Mouse (Mus musculus): ENCODE measurements around the gene Vcpkmt.
A peak's percentile ranks its signal among the peaks of the same experiment; 100 is the strongest.
"Not testable (repeated sequence)": the region's sequence is repeated elsewhere in the genome, so short reads cannot be mapped to it uniquely, and the experiment has no call there.

Gene Vcpkmt

GRCm38 (mm10) chr12:69582613-69583269 is at the start of gene Vcpkmt:
Gene Vcpkmt (minus strand): TSS chr12:69583028.
- peak; percentile 97 for DNase-seq (ENCODE audit: low read depth, low spot score)

- DNase-seq (ENCODE audit: low read depth, low spot score): not testable (repeated sequence)
These were observed 35.8 kb upstream of the Vcpkmt start for GRCm38 (mm10) chr12:69618590-69618989.

DNA sequence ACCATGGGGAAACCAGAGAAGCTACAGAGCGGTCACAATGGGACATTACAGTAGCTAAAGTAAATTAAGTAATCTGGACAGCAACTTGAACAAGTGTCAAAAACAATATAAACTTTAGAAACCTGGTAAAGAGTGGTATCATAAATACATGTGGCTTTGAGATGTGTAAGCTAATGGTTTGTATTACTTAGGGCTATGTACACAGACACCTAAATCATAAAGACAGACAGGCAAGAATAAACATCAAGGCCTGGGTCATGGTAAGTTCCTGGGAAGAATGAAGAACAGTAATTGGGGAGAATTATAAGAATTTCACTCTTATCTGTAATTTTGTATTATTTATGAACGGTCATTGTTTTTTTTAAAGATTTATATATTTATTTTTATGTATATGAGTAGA is 21.5 kb upstream of the Vcpkmt start:
- no peak for DNase-seq (ENCODE audit: low read depth, low spot score)

DNA sequence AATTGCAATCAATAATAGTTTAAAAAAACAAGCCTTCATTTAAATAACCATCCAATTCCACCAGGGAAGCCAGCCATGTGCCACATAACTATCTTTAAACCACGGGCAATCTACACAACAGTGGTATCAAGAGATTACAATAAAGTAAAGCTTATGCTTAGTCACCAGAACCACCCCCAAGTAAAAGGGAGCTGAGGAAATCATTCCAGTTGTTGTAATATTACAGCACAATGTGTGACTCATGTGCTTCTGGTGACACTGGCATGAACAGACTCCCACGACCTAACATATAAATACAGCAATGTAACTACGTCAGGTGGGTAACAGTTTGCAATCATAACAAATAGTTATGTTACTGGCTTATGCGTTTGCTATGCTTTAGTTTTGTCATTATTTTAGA is 14.6 kb upstream of the Vcpkmt start:
- no peak for DNase-seq (ENCODE audit: low read depth, low spot score)

GRCm38 (mm10) chr12:69593130-69593529 is 10.3 kb upstream of the Vcpkmt start:
- no peak for DNase-seq (ENCODE audit: low read depth, low spot score)

DNA sequence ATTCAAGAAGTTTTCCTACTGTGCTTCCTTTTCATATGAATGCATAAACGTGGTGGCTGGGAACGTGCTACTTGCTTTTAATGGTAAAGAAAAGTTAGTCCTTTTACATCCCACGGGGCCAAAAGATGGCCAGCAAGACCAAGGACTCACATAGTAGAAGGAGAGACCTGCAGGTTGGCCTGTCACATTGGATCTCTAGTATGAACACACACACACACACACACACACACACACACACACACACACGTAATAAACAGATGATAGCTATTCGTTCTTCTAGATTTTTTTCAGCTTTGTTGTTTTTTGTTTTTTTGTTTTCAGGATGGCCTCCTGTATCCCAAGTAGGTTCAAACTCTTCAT is 422 bp upstream of the Vcpkmt start:
- DNase-seq (ENCODE audit: low read depth, low spot score): no peak

GRCm38 (mm10) chr12:69582216-69582612 is 614 bp downstream of the Vcpkmt start:
- DNase-seq (ENCODE audit: low read depth, low spot score): no peak

DNA sequence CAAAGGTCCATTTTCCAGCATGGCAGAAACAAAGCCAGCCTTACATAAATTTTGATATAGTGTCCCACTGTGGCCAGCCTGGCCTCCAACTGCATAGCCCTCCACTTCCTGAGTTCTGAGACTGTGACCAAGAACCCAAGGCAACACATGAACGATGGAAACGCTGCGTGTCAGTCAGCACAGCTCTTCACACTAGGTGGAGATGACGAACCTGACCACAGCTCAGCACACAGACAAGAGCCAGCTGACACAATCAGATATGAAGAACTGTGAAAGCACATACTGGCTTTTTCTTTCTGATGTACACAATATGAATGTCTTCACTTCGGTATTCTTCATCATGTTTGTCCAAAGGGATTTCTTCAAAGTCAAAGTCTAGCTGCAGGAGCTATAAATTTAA is 3.2 kb downstream of the Vcpkmt start:
- DNase-seq (ENCODE audit: low read depth, low spot score): no peak

DNA sequence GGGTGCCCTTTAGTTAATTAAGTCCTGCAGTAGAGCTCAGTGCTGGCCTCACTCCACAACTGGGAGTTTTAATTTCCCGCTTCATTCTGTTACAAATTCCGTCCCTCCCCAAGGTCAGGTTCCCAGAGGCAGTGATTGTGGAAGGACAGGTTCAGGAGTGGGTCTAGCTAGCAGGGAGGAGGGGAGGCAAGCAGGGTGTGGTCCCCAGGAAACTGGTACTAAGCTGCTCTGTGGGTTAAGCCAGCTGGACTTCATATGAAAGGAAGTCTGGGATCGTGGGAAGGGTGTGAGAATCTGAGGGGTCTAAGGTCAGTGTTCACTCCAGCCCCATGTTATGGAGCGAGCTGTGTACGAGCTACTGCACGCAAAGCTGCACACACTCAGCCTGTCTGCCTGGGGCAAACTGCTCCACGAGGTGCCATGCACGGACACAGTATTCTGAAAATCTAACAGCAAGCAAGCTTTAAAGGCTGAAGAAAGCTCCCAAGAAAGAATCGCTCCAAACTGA is 6.7 kb downstream of the Vcpkmt start:
- peak; percentile 43 for DNase-seq (ENCODE audit: low read depth, low spot score)

DNA sequence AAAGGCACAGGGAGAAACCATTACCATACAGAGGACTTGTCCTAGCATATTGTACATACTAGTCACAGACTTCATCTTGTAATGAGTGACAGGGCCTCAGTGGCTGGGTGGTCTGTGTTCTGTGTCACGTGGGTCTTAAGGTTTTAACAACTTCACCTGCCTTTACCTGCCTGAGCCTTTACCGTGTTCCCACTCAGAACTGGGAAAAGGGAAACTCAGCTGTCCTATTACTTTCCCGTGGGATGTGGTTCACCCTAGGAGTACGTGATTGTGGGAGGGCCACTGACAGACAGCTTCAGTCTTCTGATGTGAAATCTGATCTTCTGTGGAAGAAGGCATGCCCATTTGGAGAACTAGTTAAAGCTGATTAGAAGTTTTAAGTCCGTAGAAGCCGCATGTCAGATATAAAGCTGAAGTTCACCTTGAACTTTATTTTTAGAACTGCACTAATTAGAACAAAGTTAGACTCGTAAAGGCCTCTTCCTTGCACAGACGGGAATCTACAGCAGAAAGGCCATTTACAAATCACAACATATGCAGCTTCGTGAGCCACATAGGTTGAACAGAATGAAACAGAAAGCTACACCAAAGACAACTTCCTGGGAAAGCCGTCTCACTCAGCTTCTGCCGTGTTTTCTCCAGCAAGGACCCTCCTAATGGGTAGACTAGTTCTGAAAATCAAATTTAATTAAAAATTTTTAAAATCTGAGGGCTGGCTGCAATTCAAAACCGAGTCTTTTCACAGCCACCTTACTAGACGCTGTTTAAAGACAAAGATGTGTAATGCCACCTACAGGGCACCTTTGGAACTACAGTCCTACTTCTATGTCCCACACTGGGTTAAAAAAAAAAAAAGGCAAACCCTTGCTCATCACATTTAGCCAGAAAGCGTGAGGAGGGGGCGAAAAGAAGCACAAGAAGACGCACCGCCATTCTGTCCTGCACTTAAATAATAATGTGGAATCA is 8.6 kb downstream of the Vcpkmt start:
- DNase-seq (ENCODE audit: low read depth, low spot score): peak; percentile 84

- DNase-seq (ENCODE audit: low read depth, low spot score): peak; percentile 36
These were observed 9.6 kb downstream of the Vcpkmt start for GRCm38 (mm10) chr12:69573271-69573670.

- DNase-seq (ENCODE audit: low read depth, low spot score): no peak
These were observed 12.9 kb downstream of the Vcpkmt start for GRCm38 (mm10) chr12:69569926-69570325.

- no peak for DNase-seq (ENCODE audit: low read depth, low spot score)
These were observed 14.6 kb downstream of the Vcpkmt start for GRCm38 (mm10) chr12:69568266-69568665.

GRCm38 (mm10) chr12:69561006-69561405 is 21.8 kb downstream of the Vcpkmt start:
- not testable (repeated sequence) for DNase-seq (ENCODE audit: low read depth, low spot score)

DNA sequence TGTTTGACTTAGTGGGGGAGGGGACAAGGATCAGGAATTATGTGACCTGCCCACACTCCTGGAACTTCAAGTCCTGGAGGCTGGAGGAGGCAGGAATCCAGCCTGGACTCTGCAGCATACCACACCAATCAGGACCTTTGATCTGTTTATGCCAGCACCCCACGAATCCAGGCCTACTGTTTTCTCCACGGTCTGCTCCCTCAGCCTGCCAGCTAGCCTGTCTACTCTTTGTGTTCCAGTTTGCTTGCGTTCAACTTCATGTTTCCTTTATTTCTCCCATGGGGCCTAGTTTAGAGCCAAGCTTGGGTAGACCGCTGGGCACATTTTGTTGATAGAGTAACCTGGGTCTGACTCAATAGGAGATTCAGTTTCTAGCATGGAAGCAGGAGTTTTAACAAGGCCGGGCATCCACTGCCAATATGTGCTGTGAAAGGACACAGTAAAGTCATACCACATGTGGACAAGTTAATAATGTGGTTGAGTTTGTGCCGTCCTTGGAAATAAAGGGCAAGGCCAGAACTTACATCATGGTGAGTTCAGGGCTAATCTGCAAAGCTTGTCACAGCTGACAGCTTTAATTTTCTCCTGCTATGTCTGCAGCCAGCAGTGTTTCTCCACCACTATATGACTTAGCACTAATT is 26.5 kb downstream of the Vcpkmt start:
- DNase-seq (ENCODE audit: low read depth, low spot score): peak; percentile 32

- DNase-seq (ENCODE audit: low read depth, low spot score): no peak
These were observed 37.2 kb downstream of the Vcpkmt start for GRCm38 (mm10) chr12:69545456-69546178.

GRCm38 (mm10) chr12:69544994-69545393 is 37.8 kb downstream of the Vcpkmt start:
- DNase-seq (ENCODE audit: low read depth, low spot score): no peak

DNA sequence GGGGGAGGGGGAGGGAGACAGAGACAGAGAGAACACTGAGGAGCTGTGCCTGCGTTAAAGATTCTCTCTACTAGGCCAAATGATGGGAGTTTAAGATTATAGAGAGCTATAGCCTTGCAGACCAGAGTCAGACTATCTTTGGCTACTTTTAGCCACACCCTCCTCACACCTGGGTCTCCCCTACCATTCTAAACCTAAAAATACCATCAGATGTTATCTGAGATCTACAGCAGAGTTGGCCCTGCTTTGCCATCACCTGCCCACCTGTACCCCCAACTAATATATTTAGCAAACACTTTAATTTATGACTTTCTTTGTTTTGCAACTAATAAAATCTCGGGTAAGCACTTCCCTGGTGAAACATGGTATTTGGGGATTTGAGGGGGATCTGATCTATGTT is 38.3 kb downstream of the Vcpkmt start:
- DNase-seq (ENCODE audit: low read depth, low spot score): no peak

- no peak for DNase-seq (ENCODE audit: low read depth, low spot score)
These were observed 40.5 kb downstream of the Vcpkmt start for GRCm38 (mm10) chr12:69542376-69542775.

DNA sequence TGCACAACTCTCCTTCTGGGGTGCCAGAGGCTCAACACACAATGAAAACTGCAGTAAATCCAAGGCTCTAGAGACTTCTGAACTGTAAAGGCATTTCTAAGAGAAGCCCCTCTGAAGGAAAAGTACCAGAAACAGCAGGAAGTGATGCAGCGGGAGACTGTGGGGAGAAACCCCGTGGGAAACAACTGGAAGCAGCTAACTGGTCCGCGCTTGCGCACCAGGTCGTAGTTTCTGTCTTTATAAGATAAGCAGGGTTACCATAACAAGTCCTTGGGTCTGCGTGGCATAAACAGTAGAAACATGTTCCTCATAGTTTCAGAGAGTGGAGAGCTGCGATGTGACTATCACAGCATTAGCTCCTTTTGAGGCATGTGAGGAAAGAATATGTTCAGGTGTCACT is 41.2 kb downstream of the Vcpkmt start:
- DNase-seq (ENCODE audit: low read depth, low spot score): no peak

DNA sequence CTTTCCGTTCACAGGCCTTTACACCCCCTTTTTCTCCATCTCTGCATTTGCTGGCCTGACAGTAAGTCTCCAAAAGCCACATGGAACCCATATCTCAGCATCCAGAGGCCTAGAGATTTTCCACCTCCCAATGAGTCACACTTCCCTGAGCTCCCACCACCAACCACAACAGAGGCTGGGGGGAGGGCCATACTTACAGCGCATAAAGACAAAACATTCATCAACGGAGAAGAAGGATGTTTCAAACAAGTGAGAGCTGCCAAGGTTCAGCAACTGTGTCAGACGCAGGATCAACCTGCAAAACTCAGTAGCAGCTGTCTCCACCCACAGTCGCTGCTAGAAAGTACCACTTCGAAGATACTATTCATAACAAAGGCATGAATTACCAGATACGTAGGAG is 43.5 kb downstream of the Vcpkmt start:
- DNase-seq (ENCODE audit: low read depth, low spot score): no peak

Measured in ZHBTc4 (cell line).